Mouse (Mus musculus) kidney, adult 2 months (tissue): ENCODE data around the gene Tpra1. TPM values are rescaled to one million over a fixed set of nuclear protein-coding genes. Genes with fewer than 3 reads are reported as not detected.
A peak's percentile ranks its signal among the peaks of the same experiment; 100 is the strongest.

Experiments used
- DNase-seq: peaks from one replicate; pipeline ENCODE4 v3.0.0; 2021
- H3K27ac ChIP-seq: fragments of 200-500 bp; 2 replicates; pipeline ENCODE4 v1.5.1; 2012; ENCODE audit warnings: low read depth, low read length, control low read depth, inconsistent platforms; ENCODE audit not compliant: insufficient read depth
- H3K27me3 ChIP-seq: fragments of 200-500 bp; replicated peaks from 2 replicates; pipeline ENCODE4 v1.6.1; 2012; ENCODE audit warnings: mild to moderate bottlenecking, moderate library complexity, low read length, inconsistent platforms; ENCODE audit not compliant: control insufficient read depth, insufficient read depth
- H3K36me3 ChIP-seq: fragments of 200-500 bp; 2 replicates; pipeline ENCODE4 v1.6.1; 2012; ENCODE audit warnings: mild to moderate bottlenecking, moderate library complexity, low read length, inconsistent platforms; ENCODE audit not compliant: control insufficient read depth, insufficient read depth
- H3K4me1 ChIP-seq: fragments of 200-500 bp; 2 replicates; pipeline ENCODE4 v1.6.1; 2011; ENCODE audit warnings: low read length; ENCODE audit not compliant: control insufficient read depth, insufficient read depth
- H3K4me3 ChIP-seq: fragments of 200-500 bp; 2 replicates; pipeline ENCODE4 v1.5.1; 2011; ENCODE audit warnings: mild to moderate bottlenecking, low read depth, low read length, control low read depth; ENCODE audit not compliant: insufficient read depth
- CTCF ChIP-seq: fragments of 200-500 bp; conservative IDR thresholded peaks from 2 replicates; pipeline ENCODE4 v1.5.1; 2011; ENCODE audit warnings: low read depth, mild to moderate bottlenecking, control low read depth, low read length, moderate library complexity, mixed read lengths; ENCODE audit not compliant: insufficient read depth, insufficient read length
- POLR2A ChIP-seq: fragments of 200-500 bp; IDR thresholded peaks from one replicate; pipeline ENCODE4 v1.6.1; 2011; ENCODE audit warnings: low read depth, low read length, control low read depth
- WGBS: fragments of 180-500 bp; shearing (Covaris S2); methylation state at CpG from one replicate; pipeline ENCODE4 v1.1.7; 2018; 5-methylcytosine and 5-hydroxymethylcytosine counted together
- polyA plus RNA-seq: library from polyadenylated mRNA; depleted of rRNA; stranded (reverse); fragments of >200 nt; gene quantifications from 2 replicates; pipeline ENCODE4 v1.2.3, GENCODE M21; 2012

Tpra1 gene
- polyA plus RNA-seq, 1 experiment, result 132 TPM

GRCm38 (mm10) chr6:88934132-88934531 is 32.1 kb downstream of the Tpra1 start:
- no peaks in the 10 kb centered on the region for H3K4me1 ChIP-seq
- H3K27ac ChIP-seq, result no peak overlapping the region
- H3K27me3 ChIP-seq, result no peaks in the 10 kb centered on the region
- H3K36me3 ChIP-seq, result no peaks in the 10 kb centered on the region
- no peak for DNase-seq
- TF ChIP-seq CTCF, result no peak
- TF ChIP-seq POLR2A, result no peak
- 60% methylated on average over 4 of the region's 4 CpGs for WGBS
- no peak overlapping the region for H3K4me3 ChIP-seq

- no peaks in the 10 kb centered on the region for H3K36me3 ChIP-seq
- no peak overlapping the region for H3K27ac ChIP-seq
- WGBS, result 30% methylated on average over 4 of the region's 4 CpGs
- peak; percentile 15 for DNase-seq
- TF ChIP-seq POLR2A, result no peak
- no peak for TF ChIP-seq CTCF
- H3K4me3 ChIP-seq, result no peak overlapping the region
- no peaks in the 10 kb centered on the region for H3K27me3 ChIP-seq
- no peaks in the 10 kb centered on the region for H3K4me1 ChIP-seq
Measured at GRCm38 (mm10) chr6:88934816-88935215, 32.8 kb downstream of the Tpra1 start.

- peak; percentile 51 for DNase-seq
- 19% methylated on average over 4 of the region's 4 CpGs for whole genome bisulfite sequencing
Measured at GRCm38 (mm10) chr6:88935735-88936276, 33.8 kb downstream of the Tpra1 start.

GRCm38 (mm10) chr6:88936342-88937213 is 34.5 kb downstream of the Tpra1 start:
- Histone ChIP-seq H3K36me3 (no peaks in the 10 kb centered on the region), H3K4me1 (no peaks in the 10 kb centered on the region), H3K27me3 (no peaks in the 10 kb centered on the region), H3K4me3 (no peak overlapping the region), H3K27ac (no peak overlapping the region)
- TF ChIP-seq POLR2A (no peak), CTCF (no peak)
- WGBS, result 81% methylated on average over 13 of the region's 13 CpGs
- no peak for DNase-seq

More at GRCm38 (mm10) chr6:88935735-88936276, 33.8 kb downstream of the Tpra1 start:
- no peaks in the 10 kb centered on the region for H3K4me1 ChIP-seq
- no peak overlapping the region for H3K4me3 ChIP-seq
- no peak overlapping the region for H3K27ac ChIP-seq
- TF ChIP-seq CTCF (peak; percentile 54), POLR2A (no peak)
- no peaks in the 10 kb centered on the region for H3K27me3 ChIP-seq
- no peaks in the 10 kb centered on the region for H3K36me3 ChIP-seq

- H3K27me3 ChIP-seq, result no peaks in the 10 kb centered on the region
- no peak overlapping the region for H3K4me3 ChIP-seq
- 78% methylated on average over 4 of the region's 4 CpGs for WGBS
- no peak overlapping the region for H3K27ac ChIP-seq
- H3K36me3 ChIP-seq, result no peaks in the 10 kb centered on the region
- H3K4me1 ChIP-seq, result no peaks in the 10 kb centered on the region
- TF ChIP-seq POLR2A, result no peak
- no peak for TF ChIP-seq CTCF
- no peak for DNase-seq
Measured at GRCm38 (mm10) chr6:88937214-88937549, 35.1 kb downstream of the Tpra1 start.

- TF ChIP-seq POLR2A, result no peak
- no peak for TF ChIP-seq CTCF
- Histone ChIP-seq H3K27ac (no peak overlapping the region), H3K36me3 (no peaks in the 10 kb centered on the region), H3K4me1 (no peaks in the 10 kb centered on the region), H3K27me3 (no peaks in the 10 kb centered on the region), H3K4me3 (no peak overlapping the region)
- no peak for DNase-seq
- WGBS, result 88% methylated on average over 4 of the region's 4 CpGs
Measured at GRCm38 (mm10) chr6:88937971-88938663, 36.1 kb downstream of the Tpra1 start.

- no peaks in the 10 kb centered on the region for H3K27me3 ChIP-seq
- no peak for DNase-seq
- no peak overlapping the region for H3K27ac ChIP-seq
- no peak overlapping the region for H3K4me3 ChIP-seq
- 91% methylated on average over 5 of the region's 5 CpGs for WGBS
- no peaks in the 10 kb centered on the region for H3K36me3 ChIP-seq
- no peak for TF ChIP-seq CTCF
- TF ChIP-seq POLR2A, result no peak
- H3K4me1 ChIP-seq, result no peaks in the 10 kb centered on the region
Measured at GRCm38 (mm10) chr6:88938664-88939055, 36.6 kb downstream of the Tpra1 start.
